Mouse (Mus musculus) thymus, postnatal 4 days (tissue): ENCODE measurements around the gene Golga5.

Source experiments
- DNase-seq: peaks from one replicate; pipeline ENCODE4 v3.0.0; 2021

Gene Golga5

DNA sequence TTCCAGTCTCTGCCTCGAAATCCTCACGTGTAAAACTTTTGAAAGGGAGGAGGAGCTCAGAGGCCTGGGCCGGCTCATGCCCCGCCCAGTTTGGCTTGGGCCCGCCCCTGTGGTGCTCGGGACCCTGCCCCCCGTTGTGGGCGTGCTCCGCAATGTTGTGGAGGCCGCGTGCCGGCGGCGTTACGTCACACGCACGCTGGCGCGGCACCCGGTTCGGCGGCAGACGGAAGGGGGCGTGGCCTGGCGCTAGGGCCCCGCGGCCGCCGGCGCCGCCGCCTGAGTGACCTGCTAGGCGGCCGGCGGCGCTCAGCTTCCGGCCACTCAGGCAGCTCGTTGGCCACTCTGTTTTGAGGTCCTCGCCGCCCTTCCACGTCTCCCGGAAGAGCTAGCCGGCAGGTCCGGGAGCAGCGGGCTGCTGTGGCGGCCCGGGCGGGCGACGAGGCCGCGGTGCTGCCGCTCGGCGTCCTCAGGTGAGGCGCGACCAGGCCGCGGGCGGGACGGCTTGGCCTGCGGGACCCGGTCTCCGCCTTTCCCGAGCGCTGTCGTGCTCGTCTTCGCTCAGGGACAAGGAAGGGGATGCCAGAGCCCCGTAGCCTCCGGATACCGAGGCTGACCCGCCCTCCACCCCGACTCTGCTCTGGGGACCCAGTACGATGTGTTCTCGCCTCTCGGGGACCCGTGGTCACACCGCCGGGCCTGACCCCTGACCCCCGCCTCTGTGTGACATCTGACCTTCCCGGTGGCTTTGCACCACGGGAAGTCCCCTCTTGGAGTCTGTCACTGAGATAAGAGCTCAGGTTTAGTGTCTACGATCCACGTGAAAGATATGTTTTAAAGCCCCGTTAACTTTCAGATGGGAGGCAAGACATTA, at the start of gene Golga5:
Gene Golga5, plus strand, starts transcription at position 242 of the 871 bp plus-strand sequence.
- DNase-seq: peak; percentile 99

- DNase-seq: no peak
Measured at GRCm38 (mm10) chr12:102419544-102419943, 49.4 kb upstream of the Golga5 start.

- DNase-seq: no peak
Measured at GRCm38 (mm10) chr12:102420168-102420890, 48.6 kb upstream of the Golga5 start.

DNA sequence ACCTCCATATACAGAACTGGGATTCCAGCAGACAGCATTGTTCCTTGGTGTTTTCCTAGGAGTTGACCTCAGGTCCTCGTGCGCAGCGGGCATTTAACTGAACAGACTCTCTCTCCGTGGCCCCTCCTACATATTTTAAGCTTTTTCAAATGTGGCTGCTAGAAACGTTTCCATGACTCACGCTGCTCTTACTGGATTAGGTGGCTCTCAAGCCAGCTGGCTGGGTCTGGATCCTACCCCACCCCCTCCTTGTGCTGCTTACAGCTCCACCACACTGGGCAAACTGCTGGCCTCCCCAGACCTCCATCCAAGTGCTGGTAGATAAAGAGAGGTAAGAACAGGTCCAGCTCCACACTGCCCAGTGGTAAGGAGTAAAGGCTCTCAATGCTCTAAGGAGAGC, 46.9 kb upstream of the Golga5 start:
- no peak for DNase-seq

GRCm38 (mm10) chr12:102422623-102423320, 46.2 kb upstream of the Golga5 start:
- DNase-seq: no peak

DNA sequence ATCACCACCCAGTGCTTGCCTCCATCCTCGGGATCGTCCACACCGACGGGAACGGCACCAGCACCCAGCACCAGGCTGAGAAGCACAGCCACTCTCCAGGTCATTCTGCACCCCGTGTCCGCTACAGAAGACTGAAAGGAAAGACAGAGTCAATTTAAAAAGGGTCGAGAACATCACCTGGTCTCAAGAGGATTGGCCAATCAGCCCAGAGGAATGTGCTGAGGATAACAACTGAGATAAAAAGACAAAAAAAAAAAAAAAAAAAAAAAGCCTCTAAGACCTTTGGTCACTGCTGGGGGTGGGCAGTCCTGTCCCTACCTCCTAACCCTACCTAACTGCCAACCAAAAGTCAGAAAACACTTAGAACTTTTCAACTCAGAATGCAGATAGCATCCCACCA, 45.3 kb upstream of the Golga5 start:
- no peak for DNase-seq

- DNase-seq: no peak
Measured at GRCm38 (mm10) chr12:102424456-102424855, 44.5 kb upstream of the Golga5 start.

- peak; percentile 25 for DNase-seq
Measured at GRCm38 (mm10) chr12:102425048-102425578, 43.8 kb upstream of the Golga5 start.

DNA sequence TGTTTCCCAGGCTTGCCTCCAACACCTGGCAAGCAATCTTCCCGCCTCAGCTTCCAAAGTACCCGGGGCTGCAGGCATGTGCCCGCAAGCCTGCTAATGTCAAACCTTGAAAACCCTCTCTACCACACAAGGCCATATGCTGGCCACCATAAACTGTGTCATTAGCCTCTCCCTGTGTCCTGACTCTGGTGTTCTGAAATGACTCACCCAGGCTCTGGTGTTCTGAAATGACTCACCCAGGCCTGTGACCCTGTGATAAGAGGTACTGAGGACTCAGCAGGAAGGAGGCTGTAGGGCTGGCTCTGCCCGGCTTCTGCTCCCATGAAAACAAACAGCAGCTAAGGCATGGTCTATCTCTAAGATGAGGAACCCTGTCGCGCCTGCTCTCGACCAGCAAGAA, 42.6 kb upstream of the Golga5 start:
- no peak for DNase-seq

GRCm38 (mm10) chr12:102429656-102430055, 39.3 kb upstream of the Golga5 start:
- DNase-seq: no peak

DNA sequence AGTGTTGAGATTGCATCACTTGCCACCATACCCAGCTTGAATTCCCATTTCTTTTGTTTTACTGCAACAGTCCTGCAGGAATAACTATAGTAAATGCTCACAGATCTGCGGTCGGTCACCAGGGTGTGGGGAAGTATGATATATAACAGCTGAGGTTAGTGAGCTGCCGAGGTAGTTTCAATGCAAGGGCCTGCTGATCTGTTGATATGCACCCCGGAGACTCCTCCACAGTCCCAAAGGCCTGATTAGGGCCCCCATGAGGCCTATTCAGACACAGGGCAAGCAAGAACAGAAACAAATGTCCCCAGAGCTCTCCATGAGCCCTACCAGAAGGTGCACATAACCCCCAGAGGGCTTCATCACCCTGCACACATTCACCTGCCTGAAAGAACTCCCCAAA, 38.7 kb upstream of the Golga5 start:
- DNase-seq: no peak

GRCm38 (mm10) chr12:102432238-102432637, 36.7 kb upstream of the Golga5 start:
- no peak for DNase-seq

DNA sequence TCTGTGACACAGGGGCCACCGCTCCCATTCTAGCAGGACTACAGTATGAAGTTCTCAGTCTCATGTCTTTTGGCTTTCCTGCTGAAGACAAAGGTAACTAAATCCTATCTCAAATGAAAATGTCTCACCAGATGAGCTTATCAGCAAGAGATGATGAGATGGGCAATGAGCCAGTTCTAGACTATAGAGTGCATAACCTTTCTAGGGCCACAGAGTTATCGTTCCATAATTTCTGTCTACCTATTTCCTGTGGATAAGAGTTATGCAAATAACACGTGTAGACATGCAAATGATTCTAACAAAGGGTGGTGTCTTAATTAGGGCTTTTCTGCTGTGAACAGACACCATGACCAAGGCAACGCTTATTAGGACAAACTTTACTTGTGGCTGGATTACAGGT, 34.8 kb upstream of the Golga5 start:
- no peak for DNase-seq

- no peak for DNase-seq
Measured at GRCm38 (mm10) chr12:102436939-102437526, 31.9 kb upstream of the Golga5 start.

DNA sequence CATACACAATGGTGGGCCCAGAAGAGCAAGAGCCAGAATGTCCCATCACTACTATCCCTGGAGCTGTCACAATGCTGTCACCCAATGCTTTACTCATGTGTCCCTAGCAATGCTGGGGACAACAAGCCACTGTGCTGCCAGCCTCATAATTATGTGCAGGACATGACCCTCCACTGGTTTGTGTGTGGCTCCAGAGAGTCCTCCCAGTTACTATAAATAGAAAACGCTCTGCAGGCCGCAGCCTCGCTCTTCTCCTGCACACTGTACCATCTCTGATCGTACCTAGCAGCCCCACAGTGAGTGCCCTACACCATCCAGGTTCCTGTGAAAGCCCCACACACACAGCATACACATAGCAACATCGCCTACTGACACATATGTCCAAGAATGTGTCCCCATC, 31.0 kb upstream of the Golga5 start:
- DNase-seq: no peak

GRCm38 (mm10) chr12:102438983-102439631, 29.8 kb upstream of the Golga5 start:
- no peak for DNase-seq

DNA sequence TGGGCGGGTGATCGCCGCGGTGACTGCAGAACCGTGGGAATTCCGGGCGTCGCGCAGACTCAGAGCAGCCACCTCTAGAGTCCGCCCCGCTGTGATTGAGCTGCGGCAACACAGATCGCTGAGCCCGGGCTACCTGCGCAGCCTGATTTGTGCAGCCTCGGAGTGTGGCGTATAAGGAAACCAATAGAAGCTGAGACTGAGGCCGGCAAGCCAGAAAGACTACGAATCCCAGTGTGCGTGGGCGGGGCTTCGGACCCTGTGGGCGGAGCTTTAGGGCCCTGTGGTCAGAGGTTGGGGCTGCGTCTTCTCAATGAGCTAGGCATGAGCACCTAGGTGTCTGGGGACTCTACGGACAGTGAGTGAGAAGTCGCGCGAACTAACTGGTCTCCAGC, 29.3 kb upstream of the Golga5 start, which contains the start of gene Lgmn:
Gene Lgmn, minus strand, starts transcription at position 182 of the 392 bp plus-strand sequence.
- DNase-seq: peak; percentile 96

GRCm38 (mm10) chr12:102440551-102440950, 28.4 kb upstream of the Golga5 start:
- DNase-seq: no peak

- no peak for DNase-seq
Measured at GRCm38 (mm10) chr12:102441141-102441540, 27.8 kb upstream of the Golga5 start.

GRCm38 (mm10) chr12:102442639-102443038, 26.3 kb upstream of the Golga5 start:
- DNase-seq: no peak

- DNase-seq: no peak
Measured at GRCm38 (mm10) chr12:102443676-102444075, 25.3 kb upstream of the Golga5 start.

- no peak for DNase-seq
Measured at GRCm38 (mm10) chr12:102445436-102445835, 23.5 kb upstream of the Golga5 start.
